Comparison of ENCODE assay signal across 25 mouse cellular contexts in the genomic region with DNA sequence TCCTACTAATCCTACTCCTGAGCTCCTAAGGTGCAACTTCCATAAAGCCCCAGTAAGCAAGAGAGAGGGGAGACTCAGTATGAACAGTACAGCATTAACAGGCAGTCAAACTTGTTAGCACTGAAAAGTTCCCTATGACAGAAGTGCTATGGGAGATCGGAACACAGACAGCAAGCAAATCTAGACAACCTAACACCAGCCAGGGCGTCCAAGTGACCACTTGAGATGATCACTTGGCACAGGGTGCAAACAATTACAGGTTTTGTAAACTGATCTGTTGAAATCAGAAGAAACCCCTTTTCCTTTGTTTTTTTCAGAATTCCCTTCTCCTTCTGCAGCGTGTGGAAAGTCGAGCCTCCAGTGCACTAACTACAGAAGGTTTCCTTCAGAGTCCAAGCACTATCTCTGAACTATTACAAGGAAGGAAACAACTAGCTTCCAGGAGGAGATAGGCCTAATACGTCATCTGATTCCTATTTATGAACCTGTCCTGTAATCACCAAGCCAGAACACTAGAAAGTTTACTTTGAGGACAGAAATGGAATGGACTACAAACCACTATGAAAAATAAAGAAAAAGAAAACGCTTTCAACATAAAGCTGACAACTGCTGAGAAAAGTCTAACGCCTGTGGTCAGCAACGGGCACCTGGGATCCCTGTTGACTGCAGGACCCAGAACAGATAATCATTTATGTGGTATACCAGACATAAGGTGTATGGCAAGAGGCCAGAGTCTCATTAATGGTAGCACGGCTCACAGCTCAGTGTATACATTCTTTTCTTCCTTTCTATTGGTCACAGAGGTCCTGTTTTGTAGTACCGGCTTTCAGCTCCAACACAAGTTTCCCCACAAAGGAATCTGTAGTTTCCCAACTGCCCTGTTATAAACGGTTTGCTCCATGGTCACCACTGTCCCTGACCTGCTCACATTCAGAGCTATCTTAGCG. TPM values are rescaled to one million over a fixed set of nuclear protein-coding genes. Genes with fewer than 3 reads are reported as not detected.
DNase-seq lines count a peak whose midpoint lies in the region; ATAC-seq and TF ChIP-seq lines count a peak whose summit lies in the region.
"Had no signal": no experiment of that assay in that cellular context is flagged by ENCODE, and none has a peak within 500 bp of the region (broad histone marks: within the 10 kb centered on the region; RNA-seq: fewer than 3 reads in every experiment).

No protein-coding gene starts in this region.

- TF ChIP-seq CTCF in gastrocnemius, adult 2 months (IDR thresholded peaks at IDR 0.05) = no peak
- TF ChIP-seq CTCF in liver, adult 2 months (IDR thresholded peaks at IDR 0.05; ENCODE audit: low read depth, low read length) = no peak

- no peak overlapping the region for H3K9ac ChIP-seq in heart, embryonic 14.5 days (ENCODE audit: low read length)
- no peak overlapping the region for H3K9ac ChIP-seq in liver, adult 2 months (ENCODE audit: low read depth, low read length)
- H3K9ac ChIP-seq in liver, embryonic 11.5 days (ENCODE audit: low read depth, low read length) = no peak overlapping the region
- H3K9ac ChIP-seq: forebrain, embryonic 15.5 days; hindbrain, embryonic 15.5 days; limb, embryonic 15.5 days; neural tube, embryonic 15.5 days had no signal

- no peak overlapping the region for H3K4me3 ChIP-seq in gastrocnemius, adult 2 months
- no peak overlapping the region for H3K4me3 ChIP-seq in heart, embryonic 14.5 days (ENCODE audit: control insufficient read depth in 1 of 2, insufficient read depth in 1 of 2, low read depth in 1 of 2, low read length in 2 of 2)
- no peak overlapping the region for H3K4me3 ChIP-seq in liver, adult 2 months (ENCODE audit: insufficient read depth, low read depth, low read length)
- H3K4me3 ChIP-seq in liver, embryonic 11.5 days (ENCODE audit: low read depth, low read length) = no peak overlapping the region
- H3K4me3 ChIP-seq: forebrain, embryonic 15.5 days; hindbrain, embryonic 15.5 days; limb, embryonic 15.5 days; neural tube, embryonic 15.5 days had no signal

- intact Hi-C loops in gastrocnemius, adult 2 months (cut with DNase I) = no loop called here
- intact Hi-C loops in heart, postnatal 10 days (cut with DNase I) = loop anchor here (5.0 kb wide), 1 partner anchor 286 kb away; no protein-coding TSS in a partner anchor
- intact Hi-C loops in left cerebral cortex, postnatal 4 days (cut with DNase I) = no loop called here

- peaks cover 26% of the 10 kb centered on the region; the same call in 1 of the 2 replicates for H3K79me2 ChIP-seq in liver, adult 2 months (ENCODE audit: control insufficient read depth, insufficient read depth, low read length)

- no peak for TF ChIP-seq POLR2A in liver, adult 2 months (IDR thresholded peaks at IDR 0.05; ENCODE audit: extremely low read depth, insufficient read depth, low read length)

- no peaks in the 10 kb centered on the region for H3K27me3 ChIP-seq in heart, embryonic 14.5 days (ENCODE audit: control insufficient read depth, insufficient read depth, low read length)
- no peaks in the 10 kb centered on the region for H3K27me3 ChIP-seq in liver, adult 2 months (ENCODE audit: control insufficient read depth, insufficient read depth, low read length)
- no peaks in the 10 kb centered on the region for H3K27me3 ChIP-seq in liver, embryonic 11.5 days (replicated peaks; ENCODE audit: control insufficient read depth, insufficient read depth, low read length)
- H3K27me3 ChIP-seq: CH12.LX; forebrain, embryonic 15.5 days; hindbrain, embryonic 15.5 days; limb, embryonic 15.5 days; neural tube, embryonic 15.5 days; Patski had no signal

- ATAC-seq in heart, embryonic 14.5 days (ENCODE audit: insufficient number of reproducible peaks, insufficient read depth, low FRiP score, low read depth) = no peak
- ATAC-seq in liver, embryonic 11.5 days (replicated peaks; ENCODE audit: low FRiP score) = no peak
- ATAC-seq: forebrain, embryonic 15.5 days; Patski had no signal

- no peak for DNase-seq in gastrocnemius, adult 2 months
- DNase-seq in gastrocnemius, postnatal 10 days = no peak
- no peak for DNase-seq in heart, postnatal 10 days
- peak; percentile 58 for DNase-seq in liver, adult 2 months (ENCODE audit: extremely low read depth, low read depth, low spot score)
- no peak for DNase-seq in liver, embryonic 11.5 days (ENCODE audit: low spot score)
- no peak for DNase-seq in left cerebral cortex, postnatal 4 days
- DNase-seq: adrenal gland, postnatal 36 days; B cell, adult 2 months; cerebellum, adult 11 months; cerebellum, adult 9-11 months; gastrocnemius, postnatal 25 days; kidney, postnatal 36 days; layer of hippocampus, postnatal 36 days; thymus, adult 18-20 months; thymus, postnatal 36 days had no signal

- peak overlapping the region; percentile 32 for H3K27ac ChIP-seq in gastrocnemius, adult 2 months
- peak overlapping the region; percentile 47 to 62 for H3K27ac ChIP-seq in heart, embryonic 14.5 days (replicated peaks in 1 of 2; ENCODE audit: control insufficient read depth in 1 of 2, insufficient read depth in 1 of 2, low read depth in 2 of 2, low read length in 2 of 2)
- H3K27ac ChIP-seq in liver, adult 2 months (replicated peaks; ENCODE audit: insufficient read depth, low read depth, low read length) = 0 out of 2 replicates have a peak overlapping the region, but pooled peaks have one; percentile 24
- no peak overlapping the region for H3K27ac ChIP-seq in liver, embryonic 11.5 days (ENCODE audit: low read depth, low read length)
- H3K27ac ChIP-seq: forebrain, embryonic 15.5 days; hindbrain, embryonic 15.5 days; limb, embryonic 15.5 days; macrophage; neural tube, embryonic 15.5 days had no signal

- H3K36me3 ChIP-seq in heart, embryonic 14.5 days (ENCODE audit: control insufficient read depth, insufficient read depth, low read length) = peaks cover 11% of the 10 kb centered on the region
- H3K36me3 ChIP-seq in liver, adult 2 months (ENCODE audit: control insufficient read depth, insufficient read depth, low read length) = peaks cover 10% of the 10 kb centered on the region
- no peaks in the 10 kb centered on the region for H3K36me3 ChIP-seq in liver, embryonic 11.5 days (ENCODE audit: control insufficient read depth, insufficient read depth, low read length)
- H3K36me3 ChIP-seq: forebrain, embryonic 15.5 days; hindbrain, embryonic 15.5 days; neural tube, embryonic 15.5 days had no signal

- WGBS in heart, embryonic 14.5 days = 35% methylated on average over 12 of the region's 12 CpGs
- WGBS in liver, adult 2 months = 46% methylated on average over 12 of the region's 12 CpGs
- WGBS in liver, embryonic 11.5 days = 71% methylated on average over 12 of the region's 12 CpGs

- H3K9me3 ChIP-seq in heart, embryonic 14.5 days (ENCODE audit: control insufficient read depth, low read length) = no peaks in the 10 kb centered on the region
- no peaks in the 10 kb centered on the region for H3K9me3 ChIP-seq in liver, embryonic 11.5 days (ENCODE audit: control insufficient read depth, low read length)
- H3K9me3 ChIP-seq: forebrain, embryonic 15.5 days; G1E; hindbrain, embryonic 15.5 days; limb, embryonic 15.5 days; neural tube, embryonic 15.5 days had no signal

- H3K4me1 ChIP-seq in heart, embryonic 14.5 days (ENCODE audit: control insufficient read depth in 2 of 2, insufficient read depth in 2 of 2, low read length in 2 of 2) = peaks cover 7 to 37% of the 10 kb centered on the region in 2 experiments
- H3K4me1 ChIP-seq in liver, adult 2 months (ENCODE audit: control insufficient read depth, insufficient read depth, low read length) = peaks cover 17% of the 10 kb centered on the region
- peaks cover 8% of the 10 kb centered on the region; the same call in 1 of the 2 replicates for H3K4me1 ChIP-seq in liver, embryonic 11.5 days (replicated peaks; ENCODE audit: control insufficient read depth, insufficient read depth, low read length)

- H3K4me2 ChIP-seq in heart, embryonic 14.5 days (ENCODE audit: low read length) = peak overlapping the region; percentile 11
- no peak overlapping the region for H3K4me2 ChIP-seq in liver, embryonic 11.5 days
- H3K4me2 ChIP-seq: forebrain, embryonic 15.5 days; hindbrain, embryonic 15.5 days; limb, embryonic 15.5 days; midbrain, embryonic 11.5 days; neural tube, embryonic 15.5 days had no signal

RNA-seq across cellular contexts. Expression of a gene that starts 10.6 kb away (rescaled TPM):
- 10 to 100 TPM; 35.0 to 38.0 TPM for total RNA-seq in gastrocnemius, adult 2 months (2021)
- total RNA-seq in gastrocnemius, postnatal 10 days (2021) = 10 to 100 TPM; 36.7 to 40.4 TPM
- polyA plus RNA-seq in heart, embryonic 14.5 days (2014; fragmentation: Nextera tagmentation; extraction: Ambion mirVana) = 15.4 and 19.7 TPM in 2 replicates
- 10 to 100 TPM; 44.0 to 44.3 TPM for total RNA-seq in heart, postnatal 10 days (2021)
- 14.8 and 15.7 TPM in 2 replicates for total RNA-seq in liver, adult 2 months (2014; rRNA removed)
- 4.9 and 5.0 TPM in 2 replicates for polyA plus RNA-seq in liver, adult 2 months (2012; rRNA removed)
- 13.8 and 15.4 TPM in 2 replicates for polyA plus RNA-seq in liver, embryonic 11.5 days (2014; fragmentation: Nextera tagmentation; extraction: Ambion mirVana)
- 10 to 100 TPM; 77.0 to 80.2 TPM for total RNA-seq in left cerebral cortex, postnatal 4 days (2021)
